Mouse (Mus musculus) hindbrain, embryonic 10.5 days (tissue): ENCODE measurements around the gene Akap9. TPM values are rescaled to one million over a fixed set of nuclear protein-coding genes. Genes with fewer than 3 reads are reported as not detected.
"Not testable (repeated sequence)": the region's sequence is repeated elsewhere in the genome, so short reads cannot be mapped to it uniquely, and the experiment has no call there.

Source experiments
- DNase-seq: peaks from one replicate; pipeline ENCODE4 v3.0.0-alpha.2; 2017; ENCODE audit warnings: low spot score
- H3K27ac ChIP-seq: fragments of 300-500 bp; sonication (generic); 2 replicates; pipeline ENCODE4 v1.5.1; 2016; ENCODE audit warnings: mild to moderate bottlenecking, moderate library complexity
- H3K27me3 ChIP-seq: fragments of 300-500 bp; sonication (generic); 2 replicates; pipeline ENCODE4 v1.6.1; 2016; ENCODE audit warnings: mild to moderate bottlenecking; ENCODE audit not compliant: poor library complexity, insufficient read depth, severe bottlenecking
- H3K36me3 ChIP-seq: fragments of 300-500 bp; sonication (generic); 2 replicates; pipeline ENCODE4 v1.6.1; 2016; ENCODE audit warnings: mild to moderate bottlenecking, moderate library complexity
- H3K4me1 ChIP-seq: fragments of 300-500 bp; sonication (generic); replicated peaks from 2 replicates; pipeline ENCODE4 v1.6.1; 2016; ENCODE audit warnings: mild to moderate bottlenecking
- H3K4me3 ChIP-seq: fragments of 300-500 bp; sonication (generic); 2 replicates; pipeline ENCODE4 v1.5.1; 2016; ENCODE audit warnings: mild to moderate bottlenecking, moderate library complexity
- H3K9me3 ChIP-seq: fragments of 300-500 bp; sonication (generic); 2 replicates; pipeline ENCODE4 v1.6.1; 2016; ENCODE audit warnings: mild to moderate bottlenecking, moderate library complexity
- WGBS: fragments of 180-500 bp; shearing (Covaris S2); methylation state at CpG from one replicate; pipeline ENCODE4 v1.1.7; 2016; 5-methylcytosine and 5-hydroxymethylcytosine counted together
- polyA plus RNA-seq: library from polyadenylated mRNA; unstranded; fragments of >200 nt; fragmentation: Nextera tagmentation; extraction: Ambion mirVana; gene quantifications from 2 replicates; pipeline ENCODE4 v1.2.1, GENCODE M21; 2016

Akap9 gene
- polyA plus RNA-seq, result 122 and 125 TPM in 2 replicates

- Histone ChIP-seq H3K27me3 (no peaks in the 10 kb centered on the region), H3K4me3 (peak within 1 kb of the TSS; percentile 94), H3K36me3 (peaks cover 4% of the 10 kb centered on the region; the same call in 1 of the 2 replicates), H3K27ac (peak within 1 kb of the TSS; percentile 100), H3K9me3 (no peaks in the 10 kb centered on the region), H3K4me1 (peaks cover 40% of the 10 kb centered on the region)
- peak; percentile 82 for DNase-seq
- under 1% methylated on average over 82 of the region's 82 CpGs for WGBS
Measured at GRCm38 (mm10) chr5:3927801-3928689, at the start of gene Akap9. Gene Akap9, plus strand, starts transcription at chr5:3928054.

DNA sequence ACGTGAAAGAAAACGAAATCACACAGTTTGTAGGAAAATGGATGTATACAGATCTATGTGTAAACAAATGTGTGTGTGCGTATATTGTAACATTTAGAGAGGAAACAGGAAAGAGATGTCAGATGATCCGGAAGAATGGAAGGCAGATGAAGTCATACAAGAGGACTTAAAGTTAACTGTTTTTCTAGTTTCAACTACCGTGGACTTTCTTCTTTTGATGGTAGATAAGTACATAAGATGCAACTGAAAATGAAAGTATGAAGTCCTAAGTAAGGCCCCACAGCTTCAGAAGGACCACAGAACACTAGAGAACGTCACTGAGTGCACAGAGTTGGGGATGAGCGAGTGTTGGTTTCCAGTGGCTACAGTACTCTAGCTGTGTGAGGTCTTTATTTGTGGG lies 41.0 kb upstream of the Akap9 start:
- not testable (repeated sequence) for H3K27ac ChIP-seq, H3K4me3 ChIP-seq, H3K4me1 ChIP-seq, H3K27me3 ChIP-seq, H3K9me3 ChIP-seq, DNase-seq, H3K36me3 ChIP-seq
- 89% methylated on average over 7 of the region's 7 CpGs for WGBS

DNA sequence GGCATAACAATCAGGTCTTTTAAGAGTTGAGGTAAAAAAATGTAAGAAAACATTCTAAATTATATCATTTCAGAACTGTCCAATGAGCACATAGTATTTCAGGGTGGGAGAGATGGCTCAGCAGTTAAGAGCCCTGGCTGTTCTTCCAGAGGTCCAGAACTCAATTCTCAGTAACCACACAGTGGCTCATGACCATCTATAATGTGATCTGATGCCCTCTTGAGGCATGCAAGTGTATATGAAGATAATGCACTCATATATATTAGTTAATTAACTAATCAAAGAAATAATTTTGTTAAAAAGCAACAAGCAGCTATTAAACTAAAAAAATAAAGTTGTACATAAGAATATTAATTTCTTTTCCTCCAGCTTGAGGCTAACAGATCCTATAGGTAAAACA lies 38.7 kb upstream of the Akap9 start:
- H3K36me3 ChIP-seq, result no peaks in the 10 kb centered on the region
- peaks cover 7% of the 10 kb centered on the region for H3K4me1 ChIP-seq
- H3K4me3 ChIP-seq, result no peak overlapping the region
- H3K27ac ChIP-seq, result no peak overlapping the region
- no peak for DNase-seq
- H3K27me3 ChIP-seq, result no peaks in the 10 kb centered on the region
- H3K9me3 ChIP-seq, result no peaks in the 10 kb centered on the region

DNA sequence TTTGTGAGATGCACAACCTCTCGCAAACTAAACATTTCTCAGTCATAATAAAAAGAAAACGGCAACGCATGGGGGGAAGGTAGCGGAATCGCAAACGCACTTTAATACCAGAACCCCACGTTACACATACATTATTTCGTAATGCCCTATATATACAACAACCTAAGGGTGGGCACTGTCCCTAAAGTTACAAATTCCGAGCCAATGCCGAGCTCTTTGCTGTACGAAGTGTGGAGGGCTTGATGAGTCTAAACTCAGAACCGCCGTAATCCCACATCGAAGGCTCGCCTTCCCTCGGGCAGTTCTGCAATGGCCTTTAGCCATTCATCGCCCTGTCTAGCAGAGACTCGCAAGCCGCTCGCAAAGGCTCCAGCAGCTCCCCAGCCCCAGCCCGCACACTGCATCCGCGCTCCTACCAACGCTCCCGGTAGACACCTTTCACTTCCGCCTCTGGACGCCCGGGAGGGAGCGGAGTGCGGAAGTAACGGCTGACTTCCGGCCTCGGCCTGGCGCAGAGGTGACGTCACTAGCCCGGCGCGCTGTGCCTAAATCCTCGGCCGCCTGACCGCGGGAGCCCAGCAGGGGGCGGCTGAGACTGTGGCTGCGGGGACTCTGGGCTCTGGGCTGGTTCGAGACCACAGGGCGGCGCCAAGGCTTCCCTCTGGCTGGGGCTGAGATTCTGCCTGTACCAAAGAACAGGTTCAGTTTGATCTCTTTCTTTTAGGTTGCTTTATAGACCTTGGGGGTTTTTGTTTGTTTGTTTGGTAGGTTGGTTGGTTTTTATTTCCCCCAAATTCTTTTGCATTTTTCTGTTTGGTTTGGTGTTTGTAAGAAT lies 34.2 kb upstream of the Akap9 start, which contains the start of gene Mterf1a:
Mterf1a (minus strand) TSS at position 475 of the 835 bp plus-strand sequence.
- not testable (repeated sequence) for H3K4me1 ChIP-seq, H3K27me3 ChIP-seq, H3K9me3 ChIP-seq, H3K36me3 ChIP-seq
- Histone ChIP-seq H3K4me3 (peak within 1 kb of the TSS; percentile 57), H3K27ac (peak within 1 kb of the TSS; percentile 29; the same call in 1 of the 2 replicates)
- WGBS, result 2% methylated on average over 11 of the region's 47 CpGs
- peak; percentile 5 for DNase-seq

DNA sequence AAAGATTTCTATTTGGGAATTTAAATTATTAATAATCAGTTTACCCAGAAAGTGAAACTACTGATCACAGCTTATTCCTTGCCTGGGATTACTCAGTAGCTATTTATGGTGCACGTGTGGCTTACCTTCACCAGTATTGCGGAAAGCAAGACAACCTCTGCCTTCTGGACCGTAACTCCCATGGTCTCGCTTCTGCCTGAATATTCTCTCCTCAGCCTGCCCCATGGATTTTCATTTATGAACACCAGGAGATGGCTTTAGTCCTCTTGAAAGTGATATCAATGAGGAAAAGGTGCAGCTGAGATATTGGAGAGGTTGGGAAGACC lies 33.6 kb upstream of the Akap9 start:
- not testable (repeated sequence) for DNase-seq, H3K9me3 ChIP-seq, H3K4me1 ChIP-seq, H3K27ac ChIP-seq, H3K36me3 ChIP-seq, H3K27me3 ChIP-seq
- peak overlapping the region; percentile 34; the same call in 1 of the 2 replicates for H3K4me3 ChIP-seq
- 95% methylated on average over 4 of the region's 4 CpGs for WGBS

DNA sequence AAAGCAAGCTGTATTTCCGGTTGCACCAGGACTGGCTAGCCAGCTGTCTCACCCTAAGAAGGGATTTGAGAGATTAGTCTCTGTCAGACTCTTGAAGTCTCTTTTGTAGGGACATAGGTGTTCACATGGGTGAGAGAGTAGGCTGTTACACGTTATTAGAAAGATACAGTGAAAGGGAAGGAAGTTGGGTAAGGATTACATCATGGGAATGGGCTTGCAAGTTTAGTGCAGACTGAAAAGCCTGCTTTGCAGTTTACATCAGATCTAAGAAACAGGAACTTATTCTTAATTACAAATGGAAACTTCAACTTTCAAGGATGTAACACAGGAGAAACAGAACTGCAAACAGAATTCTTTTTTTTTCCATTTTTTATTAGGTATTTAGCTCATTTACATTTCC lies 22.4 kb upstream of the Akap9 start:
- Histone ChIP-seq H3K4me1 (no peaks in the 10 kb centered on the region), H3K9me3 (no peaks in the 10 kb centered on the region), H3K4me3 (no peak overlapping the region), H3K36me3 (no peaks in the 10 kb centered on the region), H3K27me3 (no peaks in the 10 kb centered on the region), H3K27ac (no peak overlapping the region)
- 76% methylated on average over 2 of the region's 2 CpGs for WGBS
- no peak for DNase-seq

DNA sequence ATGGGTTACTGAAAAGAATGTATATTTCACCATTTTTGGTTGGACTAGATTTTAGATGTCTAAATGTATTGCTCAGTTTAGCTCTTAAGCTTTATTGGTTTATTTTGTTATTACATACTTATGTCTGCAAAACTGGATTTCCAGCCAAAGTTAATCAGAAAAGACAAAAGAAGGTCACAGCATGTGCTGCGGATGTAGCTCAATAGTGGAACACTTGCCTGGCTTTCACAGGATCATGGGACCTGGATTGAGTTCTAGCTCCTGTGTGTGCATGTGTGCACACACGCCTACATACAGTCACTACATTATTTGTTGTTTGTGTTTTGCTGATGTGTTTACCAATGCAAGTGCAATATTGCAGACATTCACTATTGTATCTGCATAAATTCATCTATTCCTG lies 5.5 kb upstream of the Akap9 start:
- no peaks in the 10 kb centered on the region for H3K27me3 ChIP-seq
- H3K4me1 ChIP-seq, result peaks cover 11% of the 10 kb centered on the region
- no peak for DNase-seq
- no peaks in the 10 kb centered on the region for H3K9me3 ChIP-seq
- WGBS, result 91% methylated on average over 2 of the region's 2 CpGs
- no peak overlapping the region for H3K4me3 ChIP-seq
- H3K27ac ChIP-seq, result no peak overlapping the region
- no peaks in the 10 kb centered on the region for H3K36me3 ChIP-seq

DNA sequence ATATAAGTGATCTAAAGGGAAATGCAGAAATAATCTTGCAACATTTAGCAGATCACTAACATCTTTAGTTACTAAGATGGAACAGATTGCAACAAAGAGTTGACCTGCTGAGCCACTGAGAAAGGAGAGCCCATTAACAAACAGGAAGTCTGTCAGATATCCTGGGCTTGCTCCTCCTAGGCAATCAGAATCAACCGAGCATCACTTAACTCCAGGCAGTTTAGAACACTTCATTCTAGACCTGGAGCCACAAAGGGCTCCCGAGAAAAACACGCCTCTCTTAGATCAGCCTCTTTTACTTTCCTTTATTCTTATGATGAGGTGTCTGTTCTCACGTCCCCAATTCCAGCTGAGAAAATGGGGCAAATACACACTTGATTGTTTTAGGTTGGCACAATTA lies 1.2 kb upstream of the Akap9 start:
- Histone ChIP-seq H3K27ac (no peak overlapping the region), H3K4me3 (no peak overlapping the region), H3K36me3 (no peaks in the 10 kb centered on the region), H3K9me3 (no peaks in the 10 kb centered on the region), H3K4me1 (peaks cover 39% of the 10 kb centered on the region), H3K27me3 (no peaks in the 10 kb centered on the region)
- DNase-seq, result no peak
- WGBS, result 43% methylated on average over 4 of the region's 4 CpGs

GRCm38 (mm10) chr5:3928690-3929046 lies 814 bp downstream of the Akap9 start:
- DNase-seq, result no peak
- Histone ChIP-seq H3K9me3 (no peaks in the 10 kb centered on the region), H3K4me3 (peak overlapping the region; percentile 94), H3K4me1 (peaks cover 40% of the 10 kb centered on the region), H3K27ac (peak overlapping the region; percentile 100), H3K27me3 (no peaks in the 10 kb centered on the region), H3K36me3 (peaks cover 9% of the 10 kb centered on the region; the same call in 1 of the 2 replicates)
- under 1% methylated on average over 12 of the region's 12 CpGs for WGBS

GRCm38 (mm10) chr5:3930760-3931159 lies 2.9 kb downstream of the Akap9 start:
- no peak for DNase-seq
- H3K4me3 ChIP-seq, result no peak overlapping the region
- 89% methylated on average over 5 of the region's 5 CpGs for WGBS

GRCm38 (mm10) chr5:3931636-3932035 lies 3.8 kb downstream of the Akap9 start:
- Histone ChIP-seq H3K4me1 (peaks cover 36% of the 10 kb centered on the region), H3K27ac (no peak overlapping the region), H3K4me3 (no peak overlapping the region), H3K9me3 (no peaks in the 10 kb centered on the region), H3K27me3 (no peaks in the 10 kb centered on the region), H3K36me3 (peaks cover 13% of the 10 kb centered on the region; the same call in 1 of the 2 replicates)
- WGBS, result 93% methylated on average over 3 of the region's 3 CpGs
- no peak for DNase-seq

More at GRCm38 (mm10) chr5:3930760-3931159, 2.9 kb downstream of the Akap9 start:
- H3K9me3 ChIP-seq, result no peaks in the 10 kb centered on the region
- H3K27me3 ChIP-seq, result no peaks in the 10 kb centered on the region
- H3K4me1 ChIP-seq, result peaks cover 40% of the 10 kb centered on the region
- H3K36me3 ChIP-seq, result peaks cover 13% of the 10 kb centered on the region; the same call in 1 of the 2 replicates
- H3K27ac ChIP-seq, result no peak overlapping the region

GRCm38 (mm10) chr5:3933551-3933950 lies 5.7 kb downstream of the Akap9 start:
- Histone ChIP-seq H3K9me3 (no peaks in the 10 kb centered on the region), H3K36me3 (peaks cover 17% of the 10 kb centered on the region; the same call in 1 of the 2 replicates), H3K4me1 (peaks cover 25% of the 10 kb centered on the region), H3K4me3 (no peak overlapping the region), H3K27me3 (no peaks in the 10 kb centered on the region), H3K27ac (no peak overlapping the region)
- 97% methylated on average over 3 of the region's 3 CpGs for WGBS
- DNase-seq, result no peak

GRCm38 (mm10) chr5:3935266-3935665 lies 7.4 kb downstream of the Akap9 start:
- no peak overlapping the region for H3K4me3 ChIP-seq
- H3K27me3 ChIP-seq, result no peaks in the 10 kb centered on the region
- no peak for DNase-seq
- H3K9me3 ChIP-seq, result 0 out of 2 replicates have a peak, but pooled peaks cover 3% of the 10 kb centered on the region
- peaks cover 34% of the 10 kb centered on the region for H3K36me3 ChIP-seq
- peaks cover 11% of the 10 kb centered on the region for H3K4me1 ChIP-seq
- 96% methylated on average over 5 of the region's 5 CpGs for WGBS
- H3K27ac ChIP-seq, result no peak overlapping the region
